Mouse (Mus musculus) liver, postnatal 0 days (tissue): Measurements from ENCODE around the gene Gsto1.

Experiments used
- CTCF ChIP-seq: sonication (generic); IDR thresholded peaks from 2 replicates; pipeline ENCODE4 v1.5.1; 2016; ENCODE audit warnings: antibody characterized with exemption, low read depth
- EP300 ChIP-seq: IDR thresholded peaks from 2 replicates; pipeline ENCODE4 v1.6.1; 2016; ENCODE audit warnings: antibody characterized with exemption, low read depth, mild to moderate bottlenecking

- TF ChIP-seq CTCF, result no peak
- no peak for TF ChIP-seq EP300
These were observed 24.8 kb upstream of the Gsto1 start for GRCm38 (mm10) chr19:47829913-47830450.
